Mouse (Mus musculus) CH12.LX (cell line): Measurements from ENCODE around the gene Hoxa11. TPM values are rescaled to one million over a fixed set of nuclear protein-coding genes. Genes with fewer than 3 reads are reported as not detected.

Source experiments
- DNase-seq: peaks from one replicate; pipeline ENCODE4 v3.0.0-alpha.2; 2013; ENCODE audit errors: extremely low read depth
- H3K27ac ChIP-seq: 2 replicates; pipeline ENCODE4 v1.5.1; 2012; ENCODE audit warnings: low read depth, mild to moderate bottlenecking, control low read depth, moderate library complexity; ENCODE audit not compliant: insufficient read depth
- H3K27me3 ChIP-seq: replicated peaks from 2 replicates; pipeline ENCODE3; 2012; ENCODE audit warnings: inconsistent platforms
- H3K36me3 ChIP-seq, 2 experiments: replicated peaks in 1 of 2; 2 replicates each; pipeline versions ENCODE3 to v1.6.1; 2012; ENCODE audit warnings: inconsistent platforms in 1 of 2, low read length in 1 of 2, mild to moderate bottlenecking in 1 of 2, mixed read lengths in 1 of 2, moderate library complexity in 1 of 2; ENCODE audit not compliant: control insufficient read depth in 1 of 2, insufficient read depth in 1 of 2
- H3K4me1 ChIP-seq, 2 experiments: 2 replicates each; pipeline ENCODE4 v1.6.1; 2012; ENCODE audit warnings: inconsistent platforms in 1 of 2, moderate library complexity in 1 of 2; ENCODE audit not compliant: insufficient read depth in 2 of 2, control insufficient read depth in 1 of 2
- H3K4me2 ChIP-seq: 2 replicates; pipeline ENCODE4 v1.6.1; 2012; ENCODE audit warnings: low read depth, mild to moderate bottlenecking, control low read depth; ENCODE audit not compliant: poor library complexity, insufficient read depth, severe bottlenecking
- H3K4me3 ChIP-seq, 3 experiments: fragments of 150-350 bp in 1 of 3; sonication (generic) in 1 of 3; replicated peaks in 1 of 3; 2 replicates each; pipeline versions ENCODE3 to v1.5.1; 2011 to 2012; ENCODE audit warnings: low read depth in 2 of 3, low read length in 2 of 3, mild to moderate bottlenecking in 2 of 3, moderate library complexity in 2 of 3, control low read depth in 1 of 3, improper control_type of control experiment in 1 of 3, inconsistent platforms in 1 of 3, mixed read lengths in 1 of 3; ENCODE audit not compliant: poor library complexity in 1 of 3
- H3K79me2 ChIP-seq: replicated peaks from 2 replicates; pipeline ENCODE4 v1.6.1; 2012; ENCODE audit warnings: mild to moderate bottlenecking, moderate library complexity; ENCODE audit not compliant: control insufficient read depth, poor library complexity, insufficient read depth, severe bottlenecking; ENCODE audit errors: extremely low read depth
- H3K9ac ChIP-seq: 2 replicates; pipeline ENCODE4 v1.6.1; 2012; ENCODE audit warnings: low read depth, mild to moderate bottlenecking, control low read depth, moderate library complexity; ENCODE audit not compliant: insufficient read depth
- H3K9me3 ChIP-seq: replicated peaks from 2 replicates; pipeline ENCODE3; 2012; ENCODE audit warnings: low read length, inconsistent platforms, mixed read lengths
- BHLHE40 ChIP-seq: IDR thresholded peaks from 2 replicates; pipeline ENCODE4 v1.6.1; 2011; ENCODE audit warnings: mild to moderate bottlenecking, low read depth, low read length, improper control_type of control experiment
- CHD2 ChIP-seq: IDR thresholded peaks from 2 replicates; pipeline ENCODE4 v1.6.1; 2011; ENCODE audit warnings: low read length, improper control_type of control experiment
- GABPA ChIP-seq: IDR thresholded peaks from 2 replicates; pipeline ENCODE4 v1.6.1; 2012; ENCODE audit warnings: low read depth, low read length, improper control_type of control experiment, inconsistent platforms; ENCODE audit not compliant: insufficient replicate concordance
- IRF4 ChIP-seq: IDR thresholded peaks from 2 replicates; pipeline ENCODE4 v1.6.1; 2014; ENCODE audit warnings: low read depth, mild to moderate bottlenecking, inconsistent platforms, low read length, improper control_type of control experiment
- JUND ChIP-seq: conservative IDR thresholded peaks from 2 replicates; pipeline ENCODE4 v1.6.1; 2011; ENCODE audit warnings: low read depth, low read length, improper control_type of control experiment
- MAFK ChIP-seq: IDR thresholded peaks from 2 replicates; pipeline ENCODE4 v1.6.1; 2011; ENCODE audit warnings: low read length, improper control_type of control experiment; ENCODE audit not compliant: insufficient replicate concordance
- NELFE ChIP-seq: IDR thresholded peaks from 2 replicates; pipeline ENCODE4 v1.6.1; 2011; ENCODE audit warnings: low read depth, low read length, improper control_type of control experiment
- POLR2A ChIP-seq: IDR thresholded peaks from 2 replicates; pipeline ENCODE4 v1.6.1; 2011; ENCODE audit warnings: low read depth, mild to moderate bottlenecking, improper control_type of control experiment, low read length
- RAD21 ChIP-seq: IDR thresholded peaks from 2 replicates; pipeline ENCODE4 v1.6.1; 2011; ENCODE audit warnings: low read depth, mild to moderate bottlenecking, low read length, improper control_type of control experiment, moderate library complexity
- TBP ChIP-seq: conservative IDR thresholded peaks from 2 replicates; pipeline ENCODE4 v1.6.1; 2011; ENCODE audit warnings: low read depth, low read length, improper control_type of control experiment
- UBTF ChIP-seq: IDR thresholded peaks from 2 replicates; pipeline ENCODE4 v1.6.1; 2012; ENCODE audit warnings: low read depth, mild to moderate bottlenecking, inconsistent platforms, low read length, improper control_type of control experiment, moderate library complexity
- ZMIZ1 ChIP-seq: IDR thresholded peaks from 2 replicates; pipeline ENCODE4 v1.6.1; 2012; ENCODE audit warnings: low read depth, mild to moderate bottlenecking, inconsistent platforms, low read length, improper control_type of control experiment
- ZNF384 ChIP-seq: IDR thresholded peaks from 2 replicates; pipeline ENCODE4 v1.6.1; 2012; ENCODE audit warnings: low read depth, low read length, improper control_type of control experiment, inconsistent platforms
- dilution Hi-C: fragments of 300-500 bp; cut with MboI; formaldehyde crosslinking; loops from 2 replicates; pipeline ENCODE4 v1.14.3; 2020; ENCODE audit warnings: low sequenced_read_pairs; ENCODE audit not compliant: extremely low pct_unique_long_range_greater_than_20kb, extremely low pct_ligation_motif_present
- in situ Hi-C: fragments of 300-500 bp; cut with MboI; formaldehyde crosslinking; loops from 3 replicates; pipeline ENCODE4 v1.14.3; 2019; ENCODE audit warnings: low sequenced_read_pairs, low pct_ligation_motif_present, low pct_unique_long_range_greater_than_20kb, mixed read lengths
- polyA plus RNA-seq: library from polyadenylated mRNA; unstranded; fragments of >175 nt; gene quantifications from 2 replicates; pipeline ENCODE4 v1.2.1, GENCODE M21; 2012; ENCODE audit warnings: low read depth; ENCODE audit not compliant: insufficient read length
- total RNA-seq, 2 experiments: library from RNA; depleted of rRNA; stranded (reverse); fragments of 300-350 nt in 1 of 2; fragments of >200 nt in 1 of 2; gene quantifications; 2 replicates each; pipeline ENCODE4 v1.2.3; 2012 to 2014

The Hoxa11 gene
- total and polyA plus RNA-seq, 3 experiments: not detected

DNA sequence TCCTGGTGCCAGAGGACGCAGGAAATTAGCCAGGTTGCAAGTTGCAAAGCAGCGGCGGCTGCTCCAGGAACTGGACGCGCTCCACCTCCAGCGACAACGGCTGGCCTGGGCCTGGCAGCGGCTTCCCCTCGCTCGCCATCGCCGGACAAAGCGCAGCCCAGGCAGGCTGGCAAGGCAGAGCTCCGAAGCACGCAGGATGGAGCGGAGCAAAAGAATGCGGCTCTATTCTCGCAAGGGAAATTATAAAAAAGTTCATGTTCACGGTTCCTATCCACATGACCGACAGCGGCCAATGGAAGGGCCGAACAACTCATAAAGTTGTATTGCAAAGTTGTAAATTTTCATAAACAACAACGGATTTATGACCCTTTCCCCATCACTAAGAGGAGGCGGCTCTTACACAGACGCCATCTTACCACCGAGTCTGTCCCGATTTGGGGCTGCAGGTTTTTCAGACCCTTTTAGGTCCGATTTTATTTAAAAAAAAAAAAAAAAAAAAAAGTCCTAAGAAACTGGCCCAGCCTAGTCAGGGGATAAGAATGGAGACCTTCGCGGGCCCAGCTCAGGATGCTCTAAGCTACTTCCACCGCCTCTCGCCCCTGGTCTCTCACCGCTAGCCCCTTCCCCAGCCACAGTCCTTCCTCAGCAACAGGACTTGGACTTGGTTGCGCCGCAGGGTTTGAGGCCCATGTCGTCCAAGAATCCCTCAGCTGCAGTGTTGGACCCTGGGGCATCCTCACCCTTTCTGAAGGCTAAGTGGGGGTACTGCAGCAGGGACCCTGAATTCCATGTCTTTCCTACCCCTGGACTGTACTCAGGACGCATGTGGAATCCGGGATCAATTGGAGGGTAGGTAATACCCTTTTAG is 32.3 kb downstream of the Hoxa11 start, which contains the start of the genes Hoxa3 and Gm28308:
TSS of gene Hoxa3 (minus strand) at position 218 of the 868 bp plus-strand sequence.
TSS of gene Gm28308 (minus strand) at position 221 of the 868 bp plus-strand sequence.
- DNase-seq: no peak
- peak within 1 kb of the TSS in 2 of 3 experiments; percentile 53 to 57 for H3K4me3 ChIP-seq
- H3K9ac ChIP-seq: peak within 1 kb of the TSS; percentile 41
- peak within 1 kb of the TSS; percentile 75 for H3K27ac ChIP-seq
- no peaks in the 10 kb centered on the region for H3K79me2 ChIP-seq
- H3K27me3 ChIP-seq: peaks cover 2% of the 10 kb centered on the region
- peaks cover 0 to 4% of the 10 kb centered on the region in 2 experiments for H3K36me3 ChIP-seq
- in situ Hi-C loops (loop anchor here (10.0 to 25.0 kb wide), 2 partner anchors 201 to 349 kb away; partner anchors contain the start of gene Skap2), dilution Hi-C loops (no loop called here)
- H3K4me1 ChIP-seq: peaks cover 4 to 17% of the 10 kb centered on the region in 2 experiments; a peak in 2 of 4 replicates
- H3K4me2 ChIP-seq: peak within 1 kb of the TSS; percentile 59
- TF ChIP-seq CHD2: no peak
- no peak for TF ChIP-seq JUND
- no peak for TF ChIP-seq NELFE
- TF ChIP-seq ZNF384: peak; percentile 37; the same call in 1 of the 2 replicates
- TF ChIP-seq MAFK: no peak
- no peak for TF ChIP-seq RAD21
- TF ChIP-seq GABPA: no peak
- TF ChIP-seq POLR2A: peak; percentile 49
- H3K9me3 ChIP-seq: peaks cover 32% of the 10 kb centered on the region

GRCm38 (mm10) chr6:52212556-52213118 is 33.0 kb downstream of the Hoxa11 start:
- peak overlapping the region in 2 of 3 experiments; percentile 53 to 57 for H3K4me3 ChIP-seq
- H3K36me3 ChIP-seq: peaks cover 0 to 6% of the 10 kb centered on the region in 2 experiments
- DNase-seq: no peak
- H3K27ac ChIP-seq: peak overlapping the region; percentile 75
- peak overlapping the region; percentile 59; the same call in 1 of the 2 replicates for H3K4me2 ChIP-seq
- no peak for TF ChIP-seq GABPA
- peak; percentile 28; the same call in 1 of the 2 replicates for TF ChIP-seq ZMIZ1
- 0 out of 2 replicates have a peak, but pooled peaks have one; percentile 39 for TF ChIP-seq UBTF
- TF ChIP-seq IRF4: 0 out of 2 replicates have a peak, but pooled peaks have one; percentile 21
- no peak for TF ChIP-seq CHD2
- 0 out of 2 replicates have a peak, but pooled peaks have one; percentile 13 for TF ChIP-seq BHLHE40
- no peak; the same call in 1 of the 2 replicates for TF ChIP-seq TBP
- peaks cover 4 to 17% of the 10 kb centered on the region in 2 experiments; a peak in 2 of 4 replicates for H3K4me1 ChIP-seq
- in situ Hi-C loops (loop anchor here (10.0 to 25.0 kb wide), 2 partner anchors 200 to 348 kb away; partner anchors contain the start of gene Skap2), dilution Hi-C loops (no loop called here)
- peaks cover 28% of the 10 kb centered on the region for H3K9me3 ChIP-seq
- H3K27me3 ChIP-seq: peaks cover 2% of the 10 kb centered on the region
- H3K79me2 ChIP-seq: no peaks in the 10 kb centered on the region
- peak overlapping the region; percentile 41 for H3K9ac ChIP-seq
